Mouse (Mus musculus): ENCODE measurements around the gene Lzts2. TPM values are rescaled to one million over a fixed set of nuclear protein-coding genes. Genes with fewer than 3 reads are reported as not detected.

The Lzts2 gene
- total RNA-seq, 2 experiments from 2014 or later = 30.8 to 32.2 TPM

DNA sequence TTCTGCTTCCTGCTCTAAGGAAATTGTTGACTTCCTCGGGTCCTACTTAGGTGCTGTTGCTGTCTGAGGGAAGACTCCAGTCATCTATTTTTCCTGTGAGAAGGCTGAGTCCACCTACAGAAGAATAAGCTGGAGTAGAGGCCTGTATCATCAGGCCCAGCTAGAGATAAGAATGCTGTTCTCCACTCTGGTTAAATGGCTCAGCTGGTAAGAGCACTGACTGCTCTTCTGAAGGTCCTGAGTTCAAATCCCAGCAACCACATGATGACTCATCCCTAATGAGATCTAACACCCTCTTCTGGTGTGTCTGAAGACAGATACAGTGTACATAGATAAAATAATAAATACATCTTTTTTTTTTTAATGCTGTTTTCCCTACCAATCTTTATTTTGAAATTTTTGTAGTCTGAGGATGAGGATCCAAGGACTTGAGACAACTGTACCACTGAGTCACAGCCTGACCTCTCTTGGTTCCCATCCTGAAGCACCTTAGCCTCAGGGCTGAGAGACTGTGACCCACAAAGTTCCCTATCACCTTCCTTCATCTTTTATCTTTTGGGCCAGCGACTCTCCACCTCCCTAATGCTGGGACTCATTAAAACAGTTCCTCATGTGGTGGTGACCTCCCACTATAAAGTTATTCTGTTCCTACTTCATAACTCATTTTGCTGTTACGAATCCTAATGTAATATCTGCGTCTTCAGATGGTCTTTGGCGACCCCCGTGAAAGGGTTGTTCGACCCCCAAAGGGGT is 53.7 kb downstream of the Lzts2 start:
- no peak for DNase-seq (ENCODE audit: low spot score in 2 of 2)
- intact Hi-C loops (cut with DNase I) = no loop called here

DNA sequence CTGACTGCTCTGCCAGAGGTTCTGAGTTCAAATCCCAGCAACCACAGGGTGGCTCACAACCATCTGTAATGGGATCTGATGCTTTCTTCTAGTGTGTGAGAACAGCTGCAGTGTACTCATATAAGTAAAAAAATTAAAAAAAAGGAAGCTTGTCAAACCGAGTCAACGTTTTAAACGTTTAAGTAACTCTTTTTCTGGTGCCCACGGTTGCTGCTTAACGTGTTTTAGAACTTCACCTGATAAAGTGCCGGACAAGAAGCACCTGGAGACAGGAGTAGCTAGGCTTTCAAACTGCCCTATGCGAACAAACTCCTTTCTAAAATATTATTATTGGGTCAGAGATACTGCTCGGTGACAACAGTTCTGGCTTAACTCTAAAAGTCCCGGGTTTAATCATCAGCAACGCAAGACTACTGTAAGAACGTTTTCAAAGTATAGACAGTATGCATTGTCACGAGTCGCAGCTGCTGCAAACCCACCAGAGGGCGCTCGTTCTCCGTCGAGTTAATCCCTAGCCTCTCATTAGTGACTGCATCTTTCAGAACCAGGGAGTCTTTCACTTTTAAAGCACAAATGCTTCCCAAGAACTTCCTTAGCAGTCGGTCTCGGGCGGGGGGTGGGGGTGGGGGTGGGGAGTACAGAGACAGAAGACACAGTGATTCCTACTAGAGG is 59.8 kb downstream of the Lzts2 start:
- intact Hi-C loops (cut with DNase I) = loop anchor here (1.0 to 10.0 kb wide), 2 partner anchors 16 to 319 kb away; partner anchors contain the start of gene Pax2
- peak; percentile 70 to 74 for DNase-seq (ENCODE audit: low spot score in 2 of 2)

DNA sequence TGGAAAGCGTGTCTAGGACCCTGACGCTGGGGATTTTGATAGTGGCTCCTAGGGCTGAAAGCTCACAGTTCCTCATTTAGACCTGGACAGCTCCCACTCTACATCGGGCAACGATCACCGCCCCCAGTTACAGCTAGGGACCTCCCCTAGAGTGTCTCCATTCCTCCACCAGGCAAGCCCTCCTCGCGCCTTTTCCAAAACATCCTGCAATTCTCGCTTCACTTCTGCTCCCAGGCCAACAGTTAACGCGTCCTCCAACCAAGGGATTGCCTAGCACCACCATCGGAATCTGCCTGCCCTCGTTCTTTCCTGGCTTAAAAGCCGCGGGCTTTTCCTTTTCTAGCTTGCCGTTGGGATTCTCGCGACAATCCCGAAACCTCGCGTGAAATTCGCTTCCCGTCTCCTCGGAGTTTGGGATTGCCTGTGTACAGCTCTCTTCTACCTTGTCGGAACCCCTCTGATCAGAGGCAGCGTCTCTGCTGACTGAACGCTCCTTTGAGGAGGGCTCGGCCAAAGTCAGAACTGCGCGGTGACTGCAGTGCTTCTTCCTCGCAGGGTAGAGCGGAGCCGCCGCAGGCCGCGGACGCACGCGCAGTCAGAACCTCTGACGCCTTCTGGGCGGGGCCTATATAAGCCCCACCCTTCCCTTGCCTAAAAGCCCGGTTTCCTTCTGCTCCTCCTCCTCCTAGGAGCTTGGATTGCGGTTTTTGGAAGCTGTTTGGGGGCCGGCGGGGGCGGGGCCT is 60.5 kb downstream of the Lzts2 start, which contains the start of gene Kazald1:
TSS of gene Kazald1 (plus strand) at position 662 of the 743 bp plus-strand sequence.
- peak; percentile 96 for DNase-seq (ENCODE audit: low spot score in 2 of 2)
- intact Hi-C loops (cut with DNase I) = loop anchor here (1.0 to 10.0 kb wide), 3 partner anchors 16 to 320 kb away; partner anchors contain the start of gene Pax2

DNA sequence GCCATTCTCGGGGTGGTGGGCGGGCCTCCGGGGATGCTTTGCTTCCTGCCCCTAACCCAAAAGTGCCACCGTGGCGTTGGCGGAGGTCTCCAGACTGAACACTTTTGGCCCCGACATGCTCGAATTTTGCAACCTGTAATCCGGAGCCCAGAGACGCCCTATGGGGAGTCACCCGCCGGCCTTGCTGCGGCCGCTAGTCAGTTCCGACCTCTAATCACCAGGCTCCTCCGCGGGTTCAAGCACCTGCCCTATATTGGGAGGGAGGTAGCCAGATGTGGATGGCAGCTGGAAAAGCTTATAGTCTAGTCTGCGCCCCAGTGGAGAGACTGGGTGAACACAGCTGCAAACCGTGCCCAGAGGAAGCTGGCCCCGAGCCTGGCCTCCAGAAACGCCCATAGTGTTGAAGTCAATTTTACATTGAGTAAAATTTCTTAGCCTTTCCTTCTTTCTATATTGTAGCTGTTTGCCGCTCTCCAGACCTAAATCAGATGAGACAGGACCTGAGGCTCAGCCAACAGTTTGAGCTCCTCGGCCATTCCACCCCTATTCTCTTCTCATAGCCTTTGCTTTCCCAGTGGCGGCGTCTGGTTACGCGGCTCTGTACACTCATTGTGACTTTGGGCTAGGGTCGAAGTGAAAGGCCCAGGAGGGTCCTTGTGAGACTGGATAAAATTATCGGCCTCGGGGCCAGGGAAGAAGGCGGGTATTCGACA is 61.3 kb downstream of the Lzts2 start:
- DNase-seq (ENCODE audit: low spot score in 2 of 2) = no peak
- intact Hi-C loops (cut with DNase I) = loop anchor here (2.0 to 10.0 kb wide), 3 partner anchors 85 to 321 kb away; partner anchors contain the start of gene Pax2

DNA sequence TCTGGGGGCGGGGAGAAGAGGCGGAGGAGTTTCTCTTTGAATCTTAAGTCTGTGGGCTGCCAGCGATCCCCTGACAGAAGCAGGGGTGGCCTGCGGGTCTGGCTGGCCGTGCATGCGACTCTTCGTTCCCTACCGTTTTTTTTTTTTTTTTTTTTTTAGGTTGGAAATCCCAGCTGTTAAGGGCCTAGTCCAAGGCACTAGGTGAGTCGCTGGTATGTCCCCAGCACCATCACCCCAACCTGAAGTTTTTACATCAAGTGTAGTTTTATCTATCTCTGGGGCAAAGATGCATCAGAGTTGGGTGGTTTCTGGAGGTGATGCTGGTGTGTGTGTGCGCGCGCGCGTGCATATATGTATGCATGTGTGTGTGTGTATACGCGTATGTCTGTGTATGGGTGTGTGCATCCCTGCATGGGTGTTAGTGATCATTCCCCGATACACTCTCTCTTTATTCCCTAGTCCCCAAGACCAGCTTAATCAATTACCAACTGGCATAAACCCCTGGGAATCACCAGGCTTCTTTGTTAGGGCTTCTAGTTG is 61.9 kb downstream of the Lzts2 start:
- intact Hi-C loops (cut with DNase I) = loop anchor here (2.0 to 10.0 kb wide), 3 partner anchors 85 to 321 kb away; partner anchors contain the start of gene Pax2
- DNase-seq (ENCODE audit: low spot score in 2 of 2) = no peak

Other genes with a start within 250 kb of the Lzts2 start
- 10 to 100 TPM; 35.9 to 38.6 TPM for gene Slf2, start 83.3 kb upstream of the Lzts2 start, total RNA-seq (2021)
- gene Sema4g, start 25.3 kb upstream of the Lzts2 start, total RNA-seq (2021) = 10 to 100 TPM; 19.7 to 21.6 TPM
- 10 to 100 TPM; 14.0 to 15.7 TPM for gene Twnk, start 8.8 kb upstream of the Lzts2 start, total RNA-seq (2021)
- gene Mrpl43, start 8.0 kb upstream of the Lzts2 start, total RNA-seq (2021) = 10 to 100 TPM; 40.2 to 44.2 TPM
- gene Pdzd7, start 31.3 kb downstream of the Lzts2 start, total RNA-seq (2021) = 1 to 10 TPM; 4.2 to 4.6 TPM
- 100 to 1,000 TPM; 107 to 129 TPM for gene Sfxn3, start 33.1 kb downstream of the Lzts2 start, total RNA-seq (2021)
- 1 to 10 TPM; 1.9 to 2.2 TPM for gene Kazald1, start 60.8 kb downstream of the Lzts2 start, total RNA-seq (2021)
- not detected for gene Tlx1, start 136.3 kb downstream of the Lzts2 start, total RNA-seq (2021)
- gene Lbx1, start 221.4 kb downstream of the Lzts2 start, total RNA-seq (2021) = not detected

All from left cerebral cortex, postnatal 25 days (tissue).